Mouse (Mus musculus): Measurements from ENCODE around the gene Trim72. TPM values are rescaled to one million over a fixed set of nuclear protein-coding genes. Genes with fewer than 3 reads are reported as not detected.

Trim72 gene
- polyA plus RNA-seq (2014; fragmentation: Nextera tagmentation; extraction: Ambion mirVana), result 0.38 and 0.54 TPM in 2 replicates

- Histone ChIP-seq H3K4me1 (ENCODE audit: control insufficient read depth in 2 of 2, insufficient read depth in 2 of 2, low read length in 2 of 2) (peaks cover 18 to 22% of the 10 kb centered on the region in 2 experiments), H3K9me3 (ENCODE audit: control insufficient read depth, low read length) (no peaks in the 10 kb centered on the region), H3K4me3 (ENCODE audit: control insufficient read depth in 1 of 2, insufficient read depth in 1 of 2, low read depth in 1 of 2, low read length in 2 of 2) (peak within 1 kb of the TSS; percentile 16 to 18), H3K27me3 (ENCODE audit: control insufficient read depth, insufficient read depth, low read length) (no peaks in the 10 kb centered on the region; the same call in 1 of the 2 replicates), H3K9ac (ENCODE audit: low read length) (peak within 1 kb of the TSS; percentile 51), H3K27ac (replicated peaks in 1 of 2; ENCODE audit: control insufficient read depth in 1 of 2, insufficient read depth in 1 of 2, low read depth in 2 of 2, low read length in 2 of 2) (peak within 1 kb of the TSS; percentile 15 to 68; a peak in 3 of 4 replicates), H3K36me3 (ENCODE audit: control insufficient read depth, insufficient read depth, low read length) (no peaks in the 10 kb centered on the region), H3K4me2 (ENCODE audit: low read length) (peak within 1 kb of the TSS; percentile 57)
- ATAC-seq (ENCODE audit: insufficient number of reproducible peaks, insufficient read depth, low FRiP score, low read depth), result no peak
- 34% methylated on average over 2 of the region's 2 CpGs for WGBS
These were observed at the start of gene Trim72 for GRCm38 (mm10) chr7:128003688-128004087. TSS of gene Trim72 (plus strand) at chr7:128003949.

- Histone ChIP-seq H3K9me3 (ENCODE audit: control insufficient read depth, low read length) (peaks cover 4% of the 10 kb centered on the region), H3K27me3 (ENCODE audit: control insufficient read depth, insufficient read depth, low read length) (no peaks in the 10 kb centered on the region), H3K4me3 (ENCODE audit: control insufficient read depth in 1 of 2, insufficient read depth in 1 of 2, low read depth in 1 of 2, low read length in 2 of 2) (no peak overlapping the region), H3K4me2 (ENCODE audit: low read length) (no peak overlapping the region), H3K9ac (ENCODE audit: low read length) (no peak overlapping the region), H3K36me3 (ENCODE audit: control insufficient read depth, insufficient read depth, low read length) (no peaks in the 10 kb centered on the region), H3K4me1 (ENCODE audit: control insufficient read depth in 2 of 2, insufficient read depth in 2 of 2, low read length in 2 of 2) (no peaks in the 10 kb centered on the region), H3K27ac (replicated peaks in 1 of 2; ENCODE audit: control insufficient read depth in 1 of 2, insufficient read depth in 1 of 2, low read depth in 2 of 2, low read length in 2 of 2) (no peak overlapping the region)
- no peak for ATAC-seq (ENCODE audit: insufficient number of reproducible peaks, insufficient read depth, low FRiP score, low read depth)
- 54% methylated on average over 5 of the region's 5 CpGs for WGBS
These were observed 44.4 kb upstream of the Trim72 start for GRCm38 (mm10) chr7:127959364-127959763.

GRCm38 (mm10) chr7:127966371-127966918 lies 37.3 kb upstream of the Trim72 start:
- no peak for ATAC-seq (ENCODE audit: insufficient number of reproducible peaks, insufficient read depth, low FRiP score, low read depth)
- WGBS, result 8% methylated on average over 10 of the region's 10 CpGs
- H3K4me2 ChIP-seq (ENCODE audit: low read length), result peak overlapping the region; percentile 73
- H3K27me3 ChIP-seq (ENCODE audit: control insufficient read depth, insufficient read depth, low read length), result no peaks in the 10 kb centered on the region
- peak overlapping the region; percentile 93 to 98 for H3K27ac ChIP-seq (replicated peaks in 1 of 2; ENCODE audit: control insufficient read depth in 1 of 2, insufficient read depth in 1 of 2, low read depth in 2 of 2, low read length in 2 of 2)
- no peaks in the 10 kb centered on the region for H3K9me3 ChIP-seq (ENCODE audit: control insufficient read depth, low read length)
- H3K4me1 ChIP-seq (ENCODE audit: control insufficient read depth in 2 of 2, insufficient read depth in 2 of 2, low read length in 2 of 2), result peaks cover 6 to 18% of the 10 kb centered on the region in 2 experiments
- peak overlapping the region; percentile 73 to 99 for H3K4me3 ChIP-seq (ENCODE audit: control insufficient read depth in 1 of 2, insufficient read depth in 1 of 2, low read depth in 1 of 2, low read length in 2 of 2)
- H3K9ac ChIP-seq (ENCODE audit: low read length), result peak overlapping the region; percentile 99
- H3K36me3 ChIP-seq (ENCODE audit: control insufficient read depth, insufficient read depth, low read length), result peaks cover 22% of the 10 kb centered on the region

GRCm38 (mm10) chr7:127967004-127967921 lies 36.5 kb upstream of the Trim72 start, which contains the start of gene Fus:
TSS of gene Fus (plus strand) at chr7:127967457.
- H3K9me3 ChIP-seq (ENCODE audit: control insufficient read depth, low read length), result no peaks in the 10 kb centered on the region
- H3K9ac ChIP-seq (ENCODE audit: low read length), result peak within 1 kb of the TSS; percentile 99
- H3K27me3 ChIP-seq (ENCODE audit: control insufficient read depth, insufficient read depth, low read length), result no peaks in the 10 kb centered on the region
- under 1% methylated on average over 92 of the region's 92 CpGs for WGBS
- H3K27ac ChIP-seq (replicated peaks in 1 of 2; ENCODE audit: control insufficient read depth in 1 of 2, insufficient read depth in 1 of 2, low read depth in 2 of 2, low read length in 2 of 2), result peak within 1 kb of the TSS; percentile 93 to 98
- H3K36me3 ChIP-seq (ENCODE audit: control insufficient read depth, insufficient read depth, low read length), result peaks cover 30% of the 10 kb centered on the region
- H3K4me1 ChIP-seq (ENCODE audit: control insufficient read depth in 2 of 2, insufficient read depth in 2 of 2, low read length in 2 of 2), result peaks cover 6 to 18% of the 10 kb centered on the region in 2 experiments
- H3K4me2 ChIP-seq (ENCODE audit: low read length), result peak within 1 kb of the TSS; percentile 73
- ATAC-seq (ENCODE audit: insufficient number of reproducible peaks, insufficient read depth, low FRiP score, low read depth), result peak; percentile 89
- H3K4me3 ChIP-seq (ENCODE audit: control insufficient read depth in 1 of 2, insufficient read depth in 1 of 2, low read depth in 1 of 2, low read length in 2 of 2), result peak within 1 kb of the TSS; percentile 73 to 99

- peaks cover 6 to 18% of the 10 kb centered on the region in 2 experiments for H3K4me1 ChIP-seq (ENCODE audit: control insufficient read depth in 2 of 2, insufficient read depth in 2 of 2, low read length in 2 of 2)
- H3K27ac ChIP-seq (replicated peaks in 1 of 2; ENCODE audit: control insufficient read depth in 1 of 2, insufficient read depth in 1 of 2, low read depth in 2 of 2, low read length in 2 of 2), result peak overlapping the region; percentile 46 to 98
- peaks cover 40% of the 10 kb centered on the region for H3K36me3 ChIP-seq (ENCODE audit: control insufficient read depth, insufficient read depth, low read length)
- peak; percentile 45; the same call in 1 of the 2 replicates for ATAC-seq (ENCODE audit: insufficient number of reproducible peaks, insufficient read depth, low FRiP score, low read depth)
- WGBS, result under 1% methylated on average over 38 of the region's 42 CpGs
- H3K4me3 ChIP-seq (ENCODE audit: control insufficient read depth in 1 of 2, insufficient read depth in 1 of 2, low read depth in 1 of 2, low read length in 2 of 2), result peak overlapping the region; percentile 73 to 99
- peak overlapping the region; percentile 73 for H3K4me2 ChIP-seq (ENCODE audit: low read length)
- no peaks in the 10 kb centered on the region for H3K27me3 ChIP-seq (ENCODE audit: control insufficient read depth, insufficient read depth, low read length)
- H3K9ac ChIP-seq (ENCODE audit: low read length), result peak overlapping the region; percentile 99
- no peaks in the 10 kb centered on the region for H3K9me3 ChIP-seq (ENCODE audit: control insufficient read depth, low read length)
These were observed 35.6 kb upstream of the Trim72 start for GRCm38 (mm10) chr7:127967922-127968828.

- H3K27me3 ChIP-seq (ENCODE audit: control insufficient read depth, insufficient read depth, low read length), result no peaks in the 10 kb centered on the region
- ATAC-seq (ENCODE audit: insufficient number of reproducible peaks, insufficient read depth, low FRiP score, low read depth), result no peak
- WGBS, result 87% methylated on average over 2 of the region's 2 CpGs
- no peaks in the 10 kb centered on the region for H3K9me3 ChIP-seq (ENCODE audit: control insufficient read depth, low read length)
- no peak overlapping the region for H3K9ac ChIP-seq (ENCODE audit: low read length)
- H3K4me1 ChIP-seq (ENCODE audit: control insufficient read depth in 2 of 2, insufficient read depth in 2 of 2, low read length in 2 of 2), result peaks cover 0 to 7% of the 10 kb centered on the region in 2 experiments; a peak in 2 of 4 replicates
- no peak overlapping the region for H3K27ac ChIP-seq (replicated peaks in 1 of 2; ENCODE audit: control insufficient read depth in 1 of 2, insufficient read depth in 1 of 2, low read depth in 2 of 2, low read length in 2 of 2)
- H3K36me3 ChIP-seq (ENCODE audit: control insufficient read depth, insufficient read depth, low read length), result peaks cover 100% of the 10 kb centered on the region
- H3K4me2 ChIP-seq (ENCODE audit: low read length), result no peak overlapping the region
- H3K4me3 ChIP-seq (ENCODE audit: control insufficient read depth in 1 of 2, insufficient read depth in 1 of 2, low read depth in 1 of 2, low read length in 2 of 2), result no peak overlapping the region
These were observed 29.3 kb upstream of the Trim72 start for GRCm38 (mm10) chr7:127974413-127974930.

- Histone ChIP-seq H3K4me1 (ENCODE audit: control insufficient read depth in 2 of 2, insufficient read depth in 2 of 2, low read length in 2 of 2) (no peaks in the 10 kb centered on the region), H3K36me3 (ENCODE audit: control insufficient read depth, insufficient read depth, low read length) (peaks cover 100% of the 10 kb centered on the region), H3K4me3 (ENCODE audit: control insufficient read depth in 1 of 2, insufficient read depth in 1 of 2, low read depth in 1 of 2, low read length in 2 of 2) (no peak overlapping the region), H3K4me2 (ENCODE audit: low read length) (no peak overlapping the region), H3K9me3 (ENCODE audit: control insufficient read depth, low read length) (no peaks in the 10 kb centered on the region), H3K27me3 (ENCODE audit: control insufficient read depth, insufficient read depth, low read length) (no peaks in the 10 kb centered on the region), H3K9ac (ENCODE audit: low read length) (no peak overlapping the region), H3K27ac (replicated peaks in 1 of 2; ENCODE audit: control insufficient read depth in 1 of 2, insufficient read depth in 1 of 2, low read depth in 2 of 2, low read length in 2 of 2) (no peak overlapping the region)
- ATAC-seq (ENCODE audit: insufficient number of reproducible peaks, insufficient read depth, low FRiP score, low read depth), result no peak
- 90% methylated on average over 2 of the region's 2 CpGs for WGBS
These were observed 24.9 kb upstream of the Trim72 start for GRCm38 (mm10) chr7:127978856-127979255.

All from heart, embryonic 14.5 days (tissue).